Mouse (Mus musculus): ENCODE data around the gene Serpinb1b.
"Not testable (repeated sequence)": the region's sequence is repeated elsewhere in the genome, so short reads cannot be mapped to it uniquely, and the experiment has no call there.

The Serpinb1b gene

GRCm38 (mm10) chr13:33078056-33078705 is at the start of gene Serpinb1b:
TSS of gene Serpinb1b (plus strand) at chr13:33078575.
- DNase-seq = no peak

- not testable (repeated sequence) for DNase-seq
Observed at GRCm38 (mm10) chr13:33029478-33029877, 48.9 kb upstream of the Serpinb1b start.

- no peak for DNase-seq
Observed at GRCm38 (mm10) chr13:33030281-33030680, 48.1 kb upstream of the Serpinb1b start.

GRCm38 (mm10) chr13:33035506-33035905 is 42.9 kb upstream of the Serpinb1b start:
- DNase-seq = no peak

GRCm38 (mm10) chr13:33043542-33043941 is 34.8 kb upstream of the Serpinb1b start:
- no peak for DNase-seq

GRCm38 (mm10) chr13:33047234-33047633 is 31.1 kb upstream of the Serpinb1b start:
- no peak for DNase-seq

- DNase-seq = no peak
Observed at GRCm38 (mm10) chr13:33048187-33048586, 30.2 kb upstream of the Serpinb1b start.

GRCm38 (mm10) chr13:33051697-33052096 is 26.7 kb upstream of the Serpinb1b start:
- no peak for DNase-seq

GRCm38 (mm10) chr13:33063048-33063447 is 15.3 kb upstream of the Serpinb1b start:
- DNase-seq = no peak

GRCm38 (mm10) chr13:33067387-33067977 is 10.9 kb upstream of the Serpinb1b start:
- no peak for DNase-seq

GRCm38 (mm10) chr13:33068164-33068563 is 10.2 kb upstream of the Serpinb1b start:
- no peak for DNase-seq

- no peak for DNase-seq
Observed at GRCm38 (mm10) chr13:33071776-33072175, 6.6 kb upstream of the Serpinb1b start.

- DNase-seq = peak; percentile 78
Observed at GRCm38 (mm10) chr13:33074029-33074428, 4.3 kb upstream of the Serpinb1b start.

GRCm38 (mm10) chr13:33076247-33076646 is 2.1 kb upstream of the Serpinb1b start:
- no peak for DNase-seq

- DNase-seq = no peak
Observed at GRCm38 (mm10) chr13:33077026-33077685, 1.2 kb upstream of the Serpinb1b start.

GRCm38 (mm10) chr13:33079391-33079790 is 1.0 kb downstream of the Serpinb1b start:
- no peak for DNase-seq

GRCm38 (mm10) chr13:33080356-33080755 is 2.0 kb downstream of the Serpinb1b start:
- peak; percentile 51 for DNase-seq

- no peak for DNase-seq
Observed at GRCm38 (mm10) chr13:33083834-33084233, 5.5 kb downstream of the Serpinb1b start.

- DNase-seq = no peak
Observed at GRCm38 (mm10) chr13:33084975-33085694, 6.8 kb downstream of the Serpinb1b start.

GRCm38 (mm10) chr13:33085695-33086432 is 7.5 kb downstream of the Serpinb1b start:
- no peak for DNase-seq

- no peak for DNase-seq
Observed at GRCm38 (mm10) chr13:33089566-33089965, 11.2 kb downstream of the Serpinb1b start.

GRCm38 (mm10) chr13:33090546-33090945 is 12.2 kb downstream of the Serpinb1b start:
- DNase-seq = no peak

GRCm38 (mm10) chr13:33091306-33091705 is 12.9 kb downstream of the Serpinb1b start:
- no peak for DNase-seq
